Mouse (Mus musculus) left cerebral cortex, adult 2 months (tissue): ENCODE results near the gene Tmem129. TPM values are rescaled to one million over a fixed set of nuclear protein-coding genes. Genes with fewer than 3 reads are reported as not detected.

ENCODE experiments used
- DNase-seq, 2 experiments: peaks; one replicate each; pipeline ENCODE4 v3.0.0; 2021 to 2022; ENCODE audit warnings: low spot score in 2 of 2, mixed read lengths in 1 of 2; ENCODE audit errors: extremely low spot score in 1 of 2
- H3K27ac ChIP-seq: fragments of 200-600 bp; 2 replicates; pipeline ENCODE4 v1.8.1; 2022
- H3K4me3 ChIP-seq: fragments of 200-600 bp; 2 replicates; pipeline ENCODE4 v1.8.1; 2022
- CTCF ChIP-seq: fragments of 200-600 bp; IDR thresholded peaks from 2 replicates; pipeline ENCODE4 v1.8.1; 2022; ENCODE audit warnings: antibody characterized with exemption, mild to moderate bottlenecking, moderate library complexity
- intact Hi-C: fragments of 180-260 bp; cut with DNase I; formaldehyde crosslinking; loops from one replicate; pipeline ENCODE4 v1.15.1; 2025
- total RNA-seq, 2 experiments: library from RNA; stranded (reverse); gene quantifications; 2 replicates each; pipeline ENCODE4 v1.2.3; 2021

The Tmem129 gene
- total RNA-seq, 2 experiments from 2014 or later = 24.8 to 26.7 TPM

GRCm38 (mm10) chr5:33655251-33655840, 2.9 kb downstream of the Tmem129 start:
- TF ChIP-seq CTCF = no peak
- intact Hi-C loops = loop anchor here (10.0 kb wide), 1 partner anchor 381 kb away; the partner anchor contains the start of gene Ctbp1
- no peak for DNase-seq
- Histone ChIP-seq H3K27ac (no peak overlapping the region), H3K4me3 (no peak overlapping the region)

GRCm38 (mm10) chr5:33654424-33654823, 3.8 kb downstream of the Tmem129 start:
- intact Hi-C loops = loop anchor here (10.0 kb wide), 1 partner anchor 380 kb away; the partner anchor contains the start of gene Ctbp1
- no peak for DNase-seq
- Histone ChIP-seq H3K27ac (no peak overlapping the region), H3K4me3 (no peak overlapping the region)
- TF ChIP-seq CTCF = no peak

- H3K27ac ChIP-seq = peak overlapping the region; percentile 19; the same call in 1 of the 2 replicates
- intact Hi-C loops = loop anchor here (10.0 kb wide), 1 partner anchor 378 kb away; the partner anchor contains the start of gene Ctbp1
- no peak for TF ChIP-seq CTCF
- H3K4me3 ChIP-seq = peak overlapping the region; percentile 64; the same call in 1 of the 2 replicates
- DNase-seq = no peak
These were observed 5.4 kb downstream of the Tmem129 start for GRCm38 (mm10) chr5:33652783-33653173.

- TF ChIP-seq CTCF = no peak
- intact Hi-C loops = loop anchor here (10.0 kb wide), 1 partner anchor 377 kb away; the partner anchor contains the start of gene Ctbp1
- DNase-seq = peak; percentile 95
- Histone ChIP-seq H3K4me3 (peak within 1 kb of the TSS; percentile 64), H3K27ac (peak within 1 kb of the TSS; percentile 99)
These were observed 6.1 kb downstream of the Tmem129 start, which contains the start of gene Slbp for GRCm38 (mm10) chr5:33651921-33652782. TSS of gene Slbp (minus strand) at chr5:33652574.

- no peak for DNase-seq
- intact Hi-C loops = loop anchor here (10.0 kb wide), 1 partner anchor 377 kb away; the partner anchor contains the start of gene Ctbp1
- Histone ChIP-seq H3K27ac (peak overlapping the region; percentile 99), H3K4me3 (peak overlapping the region; percentile 64)
- no peak; the same call in none of the 2 replicates for TF ChIP-seq CTCF
These were observed 6.7 kb downstream of the Tmem129 start for GRCm38 (mm10) chr5:33651541-33651920.

- Histone ChIP-seq H3K27ac (no peak overlapping the region; the same call in 1 of the 2 replicates), H3K4me3 (peak overlapping the region; percentile 64)
- intact Hi-C loops = loop anchor here (10.0 kb wide), 1 partner anchor 376 kb away; the partner anchor contains the start of gene Ctbp1
- no peak for TF ChIP-seq CTCF
- no peak for DNase-seq
These were observed 7.2 kb downstream of the Tmem129 start for GRCm38 (mm10) chr5:33651017-33651416.

GRCm38 (mm10) chr5:33640652-33641051, 17.6 kb downstream of the Tmem129 start:
- intact Hi-C loops = no loop called here
- Histone ChIP-seq H3K27ac (no peak overlapping the region), H3K4me3 (no peak overlapping the region)
- TF ChIP-seq CTCF = peak; percentile 88
- peak; percentile 33 to 36 for DNase-seq

GRCm38 (mm10) chr5:33638826-33639225, 19.4 kb downstream of the Tmem129 start:
- intact Hi-C loops = no loop called here
- peak overlapping the region; percentile 19; the same call in 1 of the 2 replicates for H3K27ac ChIP-seq

GRCm38 (mm10) chr5:33637606-33638350, 20.4 kb downstream of the Tmem129 start:
- no peak for TF ChIP-seq CTCF
- intact Hi-C loops = no loop called here
- H3K4me3 ChIP-seq = no peak overlapping the region

More at GRCm38 (mm10) chr5:33638826-33639225, 19.4 kb downstream of the Tmem129 start:
- DNase-seq = no peak
- H3K4me3 ChIP-seq = no peak overlapping the region
- no peak for TF ChIP-seq CTCF

GRCm38 (mm10) chr5:33635361-33635760, 22.9 kb downstream of the Tmem129 start:
- Histone ChIP-seq H3K27ac (no peak overlapping the region), H3K4me3 (no peak overlapping the region)
- intact Hi-C loops = no loop called here
- no peak for DNase-seq
- TF ChIP-seq CTCF = no peak

More at GRCm38 (mm10) chr5:33637606-33638350, 20.4 kb downstream of the Tmem129 start:
- H3K27ac ChIP-seq = no peak overlapping the region
- no peak for DNase-seq

- TF ChIP-seq CTCF = no peak
- intact Hi-C loops = no loop called here
- no peak for DNase-seq
- Histone ChIP-seq H3K4me3 (no peak overlapping the region), H3K27ac (no peak overlapping the region)
These were observed 25.7 kb downstream of the Tmem129 start for GRCm38 (mm10) chr5:33632526-33632925.
